Mouse (Mus musculus): ENCODE data around the gene Elp1.

GRCm38 (mm10) chr4:56842501-56842900 is 40.4 kb upstream of the Elp1 start:
- TF ChIP-seq POLR2A (IDR thresholded peaks at IDR 0.05; ENCODE audit: low read depth, low read length) (no peak), CTCF (IDR thresholded peaks at IDR 0.05; ENCODE audit: extremely low read depth, insufficient read length, insufficient replicate concordance, low read depth, low read length) (no peak)
